Comparison of ENCODE assay signal across 12 mouse cellular contexts in the genomic region with DNA sequence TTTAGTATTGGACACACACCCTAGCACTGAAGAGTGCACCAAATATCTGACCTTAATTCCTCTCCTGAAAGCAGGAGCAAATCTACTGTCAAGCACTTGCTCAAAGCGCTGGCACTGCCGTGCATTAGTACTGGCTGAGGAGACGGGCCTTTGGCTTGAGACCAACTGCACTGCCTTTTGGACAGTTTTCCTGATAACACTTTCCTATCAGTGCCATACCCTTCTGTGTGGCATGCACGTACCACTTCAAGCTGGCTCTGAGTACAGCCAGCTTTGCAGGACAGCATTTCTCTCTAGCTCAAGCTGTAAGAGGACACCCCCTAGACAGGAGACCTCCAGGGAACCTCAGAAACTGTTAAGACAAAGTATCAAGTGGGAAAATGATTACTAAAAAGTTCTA. TPM values are rescaled to one million over a fixed set of nuclear protein-coding genes. Genes with fewer than 3 reads are reported as not detected.
DNase-seq lines count a peak whose midpoint lies in the region; ATAC-seq lines count a peak whose summit lies in the region.
"Had no signal": no experiment of that assay in that cellular context is flagged by ENCODE, and none has a peak within 500 bp of the region (broad histone marks: within the 10 kb centered on the region; RNA-seq: fewer than 3 reads in every experiment).

No protein-coding gene starts in this region.

- H3K4me2 ChIP-seq in liver, embryonic 16.5 days (ENCODE audit: low read depth, low read length), result no peak overlapping the region
- H3K4me2 ChIP-seq: midbrain, embryonic 12.5 days; neural tube, embryonic 12.5 days had no signal

- H3K27me3 ChIP-seq in heart, embryonic 10.5 days (ENCODE audit: insufficient read depth, poor library complexity, severe bottlenecking), result no peaks in the 10 kb centered on the region
- H3K27me3 ChIP-seq in liver, embryonic 16.5 days (ENCODE audit: control insufficient read depth, insufficient read depth, low read depth, low read length), result no peaks in the 10 kb centered on the region
- no peaks in the 10 kb centered on the region for H3K27me3 ChIP-seq in hindbrain, embryonic 10.5 days (ENCODE audit: insufficient read depth, poor library complexity, severe bottlenecking)
- H3K27me3 ChIP-seq: CH12.LX; midbrain, embryonic 12.5 days; neural tube, embryonic 12.5 days had no signal

- peak; percentile 55; the same call in 1 of the 2 replicates for ATAC-seq in liver, embryonic 16.5 days (ENCODE audit: low read depth)

- peaks cover 29% of the 10 kb centered on the region for H3K36me3 ChIP-seq in heart, embryonic 10.5 days
- H3K36me3 ChIP-seq in liver, embryonic 16.5 days (ENCODE audit: control insufficient read depth, insufficient read depth), result peaks cover 11% of the 10 kb centered on the region; the same call in 1 of the 2 replicates
- H3K36me3 ChIP-seq in hindbrain, embryonic 10.5 days, result peaks cover 69% of the 10 kb centered on the region

- 61% methylated on average over 4 of the region's 4 CpGs for WGBS in heart, embryonic 10.5 days
- WGBS in liver, embryonic 16.5 days (ENCODE audit: insufficient replicate concordance), result 29% methylated on average over 4 of the region's 4 CpGs
- WGBS in hindbrain, embryonic 10.5 days, result 92% methylated on average over 4 of the region's 4 CpGs

- H3K27ac ChIP-seq in heart, embryonic 10.5 days, result no peak overlapping the region
- H3K27ac ChIP-seq in liver, embryonic 16.5 days (ENCODE audit: low read length), result no peak overlapping the region
- H3K27ac ChIP-seq in hindbrain, embryonic 10.5 days, result no peak overlapping the region
- H3K27ac ChIP-seq: midbrain, embryonic 12.5 days; neural tube, embryonic 12.5 days had no signal

- no peaks in the 10 kb centered on the region for H3K4me1 ChIP-seq in heart, embryonic 10.5 days
- peaks cover 4% of the 10 kb centered on the region; the same call in 1 of the 2 replicates for H3K4me1 ChIP-seq in liver, embryonic 16.5 days (ENCODE audit: control insufficient read depth, low read depth, low read length)
- no peaks in the 10 kb centered on the region for H3K4me1 ChIP-seq in hindbrain, embryonic 10.5 days (replicated peaks)
- H3K4me1 ChIP-seq: midbrain, embryonic 12.5 days; neural tube, embryonic 12.5 days had no signal

- peak; percentile 93 for DNase-seq in heart, adult 11 months
- DNase-seq in heart, embryonic 10.5 days (ENCODE audit: low spot score), result no peak
- DNase-seq in MEL-GATA-1-ER (ENCODE audit: extremely low read depth, low read depth), result peak; percentile 28
- DNase-seq in heart, adult 9 months (ENCODE audit: low spot score in 2 of 2), result peak; percentile 20 to 60
- no peak for DNase-seq in hindbrain, embryonic 10.5 days (ENCODE audit: low spot score)
- DNase-seq in frontal cortex, postnatal 10 days (ENCODE audit: low spot score in 2 of 2), result no peak
- DNase-seq: kidney, postnatal 25 days; left cerebral cortex, postnatal 4 days had no signal

- no peak overlapping the region for H3K4me3 ChIP-seq in heart, embryonic 10.5 days
- no peak overlapping the region for H3K4me3 ChIP-seq in liver, embryonic 16.5 days (ENCODE audit: low read depth, low read length)
- H3K4me3 ChIP-seq in hindbrain, embryonic 10.5 days, result no peak overlapping the region
- H3K4me3 ChIP-seq: midbrain, embryonic 12.5 days; neural tube, embryonic 12.5 days had no signal

- no peaks in the 10 kb centered on the region for H3K9me3 ChIP-seq in heart, embryonic 10.5 days
- H3K9me3 ChIP-seq in liver, embryonic 16.5 days (replicated peaks; ENCODE audit: control insufficient read depth, low read length), result no peaks in the 10 kb centered on the region
- H3K9me3 ChIP-seq in hindbrain, embryonic 10.5 days, result no peaks in the 10 kb centered on the region
- H3K9me3 ChIP-seq: midbrain, embryonic 12.5 days; neural tube, embryonic 12.5 days had no signal

- no peak overlapping the region for H3K9ac ChIP-seq in liver, embryonic 16.5 days (ENCODE audit: low read depth, low read length)
- H3K9ac ChIP-seq: midbrain, embryonic 12.5 days; neural tube, embryonic 12.5 days had no signal

RNA-seq across cellular contexts. Expression of gene Gm5901, which starts 1.3 kb away (rescaled TPM):
- not detected in 2 replicates for polyA plus RNA-seq in heart, embryonic 10.5 days (2016; fragmentation: Nextera tagmentation; extraction: Ambion mirVana)
- polyA plus RNA-seq in liver, embryonic 16.5 days (2015; fragmentation: Nextera tagmentation; extraction: Ambion mirVana), result not detected in 2 replicates
- not detected in 2 replicates for polyA plus RNA-seq in hindbrain, embryonic 10.5 days (2016; fragmentation: Nextera tagmentation; extraction: Ambion mirVana)
- polyA plus RNA-seq: midbrain, embryonic 12.5 days; neural tube, embryonic 12.5 days had no signal

RNA-seq across cellular contexts. Expression of gene Olfr692, which starts 5.5 kb away (rescaled TPM):
- polyA plus RNA-seq in heart, embryonic 10.5 days (2016; fragmentation: Nextera tagmentation; extraction: Ambion mirVana), result not detected in 2 replicates
- not detected in 2 replicates for polyA plus RNA-seq in liver, embryonic 16.5 days (2015; fragmentation: Nextera tagmentation; extraction: Ambion mirVana)
- polyA plus RNA-seq in hindbrain, embryonic 10.5 days (2016; fragmentation: Nextera tagmentation; extraction: Ambion mirVana), result not detected in 2 replicates
- polyA plus RNA-seq: midbrain, embryonic 12.5 days; neural tube, embryonic 12.5 days had no signal

RNA-seq across cellular contexts. Expression of gene Fam160a2, which starts 26.3 kb away (rescaled TPM):
- polyA plus RNA-seq in heart, embryonic 10.5 days (2016; fragmentation: Nextera tagmentation; extraction: Ambion mirVana), result 37.6 and 44.4 TPM in 2 replicates
- 13.7 and 13.8 TPM in 2 replicates for polyA plus RNA-seq in liver, embryonic 16.5 days (2015; fragmentation: Nextera tagmentation; extraction: Ambion mirVana)
- polyA plus RNA-seq in hindbrain, embryonic 10.5 days (2016; fragmentation: Nextera tagmentation; extraction: Ambion mirVana), result 39.9 and 41.6 TPM in 2 replicates

RNA-seq across cellular contexts. Expression of gene Cnga4, which starts 30.9 kb away (rescaled TPM):
- polyA plus RNA-seq in heart, embryonic 10.5 days (2016; fragmentation: Nextera tagmentation; extraction: Ambion mirVana), result not detected in 2 replicates
- polyA plus RNA-seq in liver, embryonic 16.5 days (2015; fragmentation: Nextera tagmentation; extraction: Ambion mirVana), result not detected in 2 replicates
- polyA plus RNA-seq in hindbrain, embryonic 10.5 days (2016; fragmentation: Nextera tagmentation; extraction: Ambion mirVana), result 0.13 TPM in 1 of 2 replicates, not detected in the other

RNA-seq across cellular contexts. Expression of gene Olfr691, which starts 31.4 kb away (rescaled TPM):
- polyA plus RNA-seq in heart, embryonic 10.5 days (2016; fragmentation: Nextera tagmentation; extraction: Ambion mirVana), result 0.14 TPM in 1 of 2 replicates, not detected in the other
- polyA plus RNA-seq in liver, embryonic 16.5 days (2015; fragmentation: Nextera tagmentation; extraction: Ambion mirVana), result not detected in 2 replicates
- not detected in 2 replicates for polyA plus RNA-seq in hindbrain, embryonic 10.5 days (2016; fragmentation: Nextera tagmentation; extraction: Ambion mirVana)
- polyA plus RNA-seq: midbrain, embryonic 12.5 days had no signal

Comparison
In these comparisons a context has a peak if more than half of its experiments do, and no peak if none do; other contexts are left out.
1. DNase-seq: peak in heart, adult 11 months (single experiment), MEL-GATA-1-ER (single experiment) and heart, adult 9 months (2 of 2); none in heart, embryonic 10.5 days (single experiment), hindbrain, embryonic 10.5 days (single experiment) and frontal cortex, postnatal 10 days (0 of 2).